Mouse (Mus musculus) right cerebral cortex, postnatal 36 days (tissue): Measurements from ENCODE around the gene Cxcl14.

Experiments used
- DNase-seq, 2 experiments: peaks; one replicate each; pipeline ENCODE4 v3.0.0; 2022; ENCODE audit warnings: low spot score in 2 of 2, mixed read lengths in 1 of 2

Gene Cxcl14

GRCm38 (mm10) chr13:56289261-56289660 is 7.1 kb downstream of the Cxcl14 start:
- no peak for DNase-seq

- no peak for DNase-seq
These were observed 7.8 kb downstream of the Cxcl14 start for GRCm38 (mm10) chr13:56288601-56289000.

GRCm38 (mm10) chr13:56287091-56287490 is 9.3 kb downstream of the Cxcl14 start:
- DNase-seq: no peak

- no peak for DNase-seq
These were observed 13.0 kb downstream of the Cxcl14 start for GRCm38 (mm10) chr13:56283321-56283720.

GRCm38 (mm10) chr13:56280356-56280755 is 16.0 kb downstream of the Cxcl14 start:
- DNase-seq: no peak

- peak; percentile 67 to 71 for DNase-seq
These were observed 16.9 kb downstream of the Cxcl14 start for GRCm38 (mm10) chr13:56279439-56279838.

- no peak for DNase-seq
These were observed 21.2 kb downstream of the Cxcl14 start for GRCm38 (mm10) chr13:56275171-56275570.

- DNase-seq: peak; percentile 22 to 36
These were observed 26.2 kb downstream of the Cxcl14 start for GRCm38 (mm10) chr13:56270124-56270523.

GRCm38 (mm10) chr13:56267396-56267795 is 29.0 kb downstream of the Cxcl14 start:
- no peak for DNase-seq

GRCm38 (mm10) chr13:56266435-56266834 is 29.9 kb downstream of the Cxcl14 start:
- no peak for DNase-seq

GRCm38 (mm10) chr13:56265661-56266060 is 30.7 kb downstream of the Cxcl14 start:
- peak; percentile 47 to 73 for DNase-seq

- no peak for DNase-seq
These were observed 34.1 kb downstream of the Cxcl14 start for GRCm38 (mm10) chr13:56262269-56262668.

- no peak for DNase-seq
These were observed 36.0 kb downstream of the Cxcl14 start for GRCm38 (mm10) chr13:56260344-56260780.

GRCm38 (mm10) chr13:56259926-56260250 is 36.5 kb downstream of the Cxcl14 start:
- DNase-seq: no peak

- DNase-seq: no peak
These were observed 37.1 kb downstream of the Cxcl14 start for GRCm38 (mm10) chr13:56259021-56259925.

- no peak for DNase-seq
These were observed 37.9 kb downstream of the Cxcl14 start for GRCm38 (mm10) chr13:56258196-56259020.

- DNase-seq: no peak
These were observed 38.7 kb downstream of the Cxcl14 start for GRCm38 (mm10) chr13:56257469-56258153.

- DNase-seq: no peak
These were observed 39.5 kb downstream of the Cxcl14 start for GRCm38 (mm10) chr13:56256716-56257299.

- DNase-seq: no peak
These were observed 43.0 kb downstream of the Cxcl14 start for GRCm38 (mm10) chr13:56253379-56253778.

GRCm38 (mm10) chr13:56252783-56253182 is 43.6 kb downstream of the Cxcl14 start:
- DNase-seq: no peak

GRCm38 (mm10) chr13:56251924-56252619 is 44.3 kb downstream of the Cxcl14 start, which contains the start of gene Neurog1:
Gene Neurog1 (minus strand): TSS chr13:56252163.
- peak; percentile 29 to 35 for DNase-seq
